Mouse (Mus musculus): ENCODE data around the gene Scgb2b20. TPM values are rescaled to one million over a fixed set of nuclear protein-coding genes. Genes with fewer than 3 reads are reported as not detected.

The Scgb2b20 gene
- polyA plus RNA-seq (2017; shearing (Covaris generic)): not detected

DNA sequence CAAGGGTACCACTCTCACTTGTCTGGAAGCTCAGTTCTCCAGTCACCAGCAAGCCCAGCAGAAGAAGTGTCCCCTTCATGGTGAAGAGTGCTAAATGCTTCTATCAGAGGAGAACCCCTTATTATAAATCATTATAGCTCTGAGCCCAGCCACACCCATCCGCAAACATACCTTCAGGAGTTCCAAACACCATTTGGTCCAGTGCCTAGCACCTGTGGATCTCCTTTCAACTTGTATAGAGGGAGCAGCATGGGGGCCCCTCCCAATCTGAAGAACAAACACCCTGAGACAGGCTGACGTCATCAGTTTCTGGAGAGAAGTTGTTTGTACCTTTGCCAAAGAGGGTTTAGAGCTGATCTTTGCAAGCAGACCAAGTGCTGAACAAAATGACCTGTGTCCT is at the start of gene Scgb2b20:
Scgb2b20 (minus strand) TSS at position 101 of the 400 bp plus-strand sequence.

DNA sequence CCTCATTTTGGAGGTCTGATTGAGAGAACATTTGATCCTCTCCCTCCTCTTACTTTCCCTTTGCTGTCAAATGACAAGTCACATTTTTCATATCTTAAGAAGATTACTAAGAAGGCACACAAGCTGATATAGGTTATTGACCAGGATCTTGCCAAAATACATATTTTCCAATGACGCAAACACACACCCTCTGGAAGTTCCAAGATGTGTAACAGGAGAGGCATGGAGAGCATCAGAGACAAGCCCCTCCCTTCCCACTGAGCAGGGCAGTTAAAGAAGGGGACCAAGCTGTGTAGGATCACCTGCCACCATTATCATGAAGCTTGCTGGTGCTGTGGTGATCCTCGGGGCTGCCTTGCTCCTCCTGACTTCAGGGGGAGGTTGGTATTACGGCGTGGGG is 6.8 kb upstream of the Scgb2b20 start, which contains the start of gene Scgb1b20:
Scgb1b20 (plus strand) TSS at position 301 of the 400 bp plus-strand sequence.

Other genes with a start within 250 kb of the Scgb2b20 start
- not detected for gene Scgb2b18, start 192.5 kb downstream of the Scgb2b20 start, polyA plus RNA-seq (2017; shearing (Covaris generic))
- gene Scgb1b18, start 180.8 kb downstream of the Scgb2b20 start, polyA plus RNA-seq (2017; shearing (Covaris generic)): not detected
- gene Scgb2b19, start 86.0 kb downstream of the Scgb2b20 start, polyA plus RNA-seq (2017; shearing (Covaris generic)): not detected
- gene Scgb1b19, start 79.0 kb downstream of the Scgb2b20 start, polyA plus RNA-seq (2017; shearing (Covaris generic)): not detected
- not detected for gene Scgb1b20, start 6.9 kb upstream of the Scgb2b20 start, polyA plus RNA-seq (2017; shearing (Covaris generic))
- not detected for gene Scgb2b21, start 154.1 kb upstream of the Scgb2b20 start, polyA plus RNA-seq (2017; shearing (Covaris generic))